Mouse (Mus musculus) myocyte (in vitro differentiated cells): ENCODE data around the gene Ttpal. TPM values are rescaled to one million over a fixed set of nuclear protein-coding genes. Genes with fewer than 3 reads are reported as not detected.
A peak's percentile ranks its signal among the peaks of the same experiment; 100 is the strongest.

Experiments used
- H3K27me3 ChIP-seq: one replicate; pipeline ENCODE4 v1.6.1; 2011; ENCODE audit not compliant: control insufficient read depth, insufficient read depth, insufficient read length
- H3K36me3 ChIP-seq: one replicate; pipeline ENCODE4 v1.6.1; 2011; ENCODE audit not compliant: control insufficient read depth, insufficient read depth
- H3K4me2 ChIP-seq: one replicate; pipeline ENCODE4 v1.6.1; 2011; ENCODE audit warnings: low read depth, control low read depth
- H3K4me3 ChIP-seq: one replicate; pipeline ENCODE4 v1.5.1; 2011; ENCODE audit warnings: mild to moderate bottlenecking, control low read depth, moderate library complexity
- H3K79me2 ChIP-seq: one replicate; pipeline ENCODE4 v1.6.1; 2011; ENCODE audit not compliant: control insufficient read depth, insufficient read depth
- H3ac ChIP-seq: one replicate; pipeline ENCODE4 v1.6.1; 2011; ENCODE audit not compliant: control insufficient read depth, insufficient read length
- CEBPB ChIP-seq: IDR thresholded peaks from 2 replicates; pipeline ENCODE4 v1.6.1; 2011; ENCODE audit warnings: mild to moderate bottlenecking, moderate library complexity; ENCODE audit not compliant: poor library complexity, insufficient read depth, severe bottlenecking
- E2F4 ChIP-seq: IDR thresholded peaks from one replicate; pipeline ENCODE4 v1.6.1; 2011; ENCODE audit warnings: mild to moderate bottlenecking, control low read depth, moderate library complexity; ENCODE audit not compliant: insufficient read depth
- MAX ChIP-seq: IDR thresholded peaks from one replicate; pipeline ENCODE4 v1.6.1; 2011; ENCODE audit warnings: low read depth, mild to moderate bottlenecking, control low read depth
- MYOD1 ChIP-seq, 3 experiments: IDR thresholded peaks; one replicate each; pipeline ENCODE4 v1.6.1; 2011; ENCODE audit warnings: control low read depth in 2 of 3, low read depth in 2 of 3, mild to moderate bottlenecking in 2 of 3, moderate library complexity in 1 of 3; ENCODE audit not compliant: insufficient read length in 2 of 3, control insufficient read depth in 1 of 3
- MYOG ChIP-seq, 3 experiments: IDR thresholded peaks; one replicate each; pipeline ENCODE4 v1.6.1; 2011; ENCODE audit warnings: control low read depth in 2 of 3, low read depth in 2 of 3, mild to moderate bottlenecking in 2 of 3; ENCODE audit not compliant: insufficient read length in 2 of 3, control insufficient read depth in 1 of 3, insufficient read depth in 1 of 3
- POLR2A ChIP-seq: IDR thresholded peaks from one replicate; pipeline ENCODE4 v1.6.1; 2011; ENCODE audit warnings: low read depth, mild to moderate bottlenecking, control low read depth, moderate library complexity; ENCODE audit not compliant: insufficient read length
- POLR2AphosphoS2 ChIP-seq: IDR thresholded peaks from one replicate; pipeline ENCODE4 v1.6.1; 2011; ENCODE audit warnings: low read depth, control low read depth; ENCODE audit not compliant: insufficient read length
- REST ChIP-seq: IDR thresholded peaks from one replicate; pipeline ENCODE4 v1.6.1; 2011; ENCODE audit warnings: mild to moderate bottlenecking, control low read depth, moderate library complexity; ENCODE audit not compliant: insufficient read depth, insufficient read length
- SRF ChIP-seq: IDR thresholded peaks from one replicate; pipeline ENCODE4 v1.6.1; 2011; ENCODE audit warnings: low read depth; ENCODE audit not compliant: control insufficient read depth, insufficient read length
- TCF12 ChIP-seq: IDR thresholded peaks from one replicate; pipeline ENCODE4 v1.6.1; 2011; ENCODE audit warnings: mild to moderate bottlenecking, control low read depth; ENCODE audit not compliant: poor library complexity, insufficient read depth, severe bottlenecking
- TCF3 ChIP-seq: IDR thresholded peaks from one replicate; pipeline ENCODE4 v1.6.1; 2011; ENCODE audit warnings: low read depth, control low read depth; ENCODE audit not compliant: insufficient read length
- USF1 ChIP-seq: IDR thresholded peaks from one replicate; pipeline ENCODE4 v1.6.1; 2011; ENCODE audit warnings: low read depth, mild to moderate bottlenecking, control low read depth, moderate library complexity
- polyA plus RNA-seq: library from polyadenylated mRNA; unstranded; fragments of >200 nt; fragmentation: generic; extraction: Trizol; gene quantifications from one replicate; pipeline ENCODE4 v1.2.1, GENCODE M21; 2012; ENCODE audit warnings: missing spikeins

The Ttpal gene
- polyA plus RNA-seq, 1 experiment, result 20.2 TPM

GRCm38 (mm10) chr2:163643576-163643971 is 41.5 kb downstream of the Ttpal start:
- peak overlapping the region; percentile 73 for H3K4me3 ChIP-seq
- peaks cover 59% of the 10 kb centered on the region for H3K79me2 ChIP-seq
- H3K27me3 ChIP-seq, result no peaks in the 10 kb centered on the region
- H3K4me2 ChIP-seq, result peak overlapping the region; percentile 94
- no peak overlapping the region for H3ac ChIP-seq
- TF ChIP-seq E2F4 (no peak), MYOG (IDR thresholded peaks at IDR 0.05; ENCODE audit: control insufficient read depth in 1 of 3, insufficient read depth in 1 of 3, insufficient read length in 2 of 3, low read depth in 2 of 3) (no peak), TCF12 (no peak), USF1 (no peak), REST (no peak), POLR2AphosphoS2 (no peak), POLR2A (no peak), MAX (no peak), MYOD1 (IDR thresholded peaks at IDR 0.05; ENCODE audit: control insufficient read depth in 1 of 3, insufficient read length in 2 of 3, low read depth in 2 of 3) (no peak), SRF (no peak), TCF3 (no peak), CEBPB (no peak)
- no peaks in the 10 kb centered on the region for H3K36me3 ChIP-seq

DNA sequence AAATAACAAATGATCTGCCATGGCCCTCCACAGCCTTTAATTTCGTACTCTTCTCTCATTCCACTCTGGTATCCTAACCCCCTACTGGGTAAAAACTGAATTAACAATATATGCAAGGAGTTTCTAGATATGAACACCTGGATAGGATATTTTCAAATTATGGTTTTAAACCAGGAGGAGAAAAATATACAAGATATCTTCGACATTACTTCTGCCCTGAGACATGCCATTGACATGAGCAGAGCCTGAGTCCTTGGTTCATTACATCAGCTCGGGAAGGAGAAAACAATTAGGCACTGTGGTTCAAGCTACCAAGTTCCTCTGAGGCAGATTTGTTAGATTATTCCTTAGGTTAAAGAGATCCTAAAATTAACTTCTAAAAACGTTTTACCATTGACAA is 41.9 kb downstream of the Ttpal start:
- Histone ChIP-seq H3K4me2 (peak overlapping the region; percentile 94), H3ac (peak overlapping the region; percentile 26), H3K27me3 (no peaks in the 10 kb centered on the region), H3K79me2 (peaks cover 54% of the 10 kb centered on the region), H3K36me3 (no peaks in the 10 kb centered on the region), H3K4me3 (peak overlapping the region; percentile 73)
- TF ChIP-seq TCF3, result no peak
- TF ChIP-seq USF1, result no peak
- TF ChIP-seq POLR2AphosphoS2, result no peak
- no peak for TF ChIP-seq CEBPB
- no peak for TF ChIP-seq MAX
- no peak for TF ChIP-seq REST
- no peak for TF ChIP-seq SRF
- TF ChIP-seq POLR2A, result no peak
- no peak for TF ChIP-seq E2F4
- no peak for TF ChIP-seq MYOD1 (IDR thresholded peaks at IDR 0.05; ENCODE audit: control insufficient read depth in 1 of 3, insufficient read length in 2 of 3, low read depth in 2 of 3)
- TF ChIP-seq TCF12, result no peak
- TF ChIP-seq MYOG (IDR thresholded peaks at IDR 0.05; ENCODE audit: control insufficient read depth in 1 of 3, insufficient read depth in 1 of 3, insufficient read length in 2 of 3, low read depth in 2 of 3), result no peak

DNA sequence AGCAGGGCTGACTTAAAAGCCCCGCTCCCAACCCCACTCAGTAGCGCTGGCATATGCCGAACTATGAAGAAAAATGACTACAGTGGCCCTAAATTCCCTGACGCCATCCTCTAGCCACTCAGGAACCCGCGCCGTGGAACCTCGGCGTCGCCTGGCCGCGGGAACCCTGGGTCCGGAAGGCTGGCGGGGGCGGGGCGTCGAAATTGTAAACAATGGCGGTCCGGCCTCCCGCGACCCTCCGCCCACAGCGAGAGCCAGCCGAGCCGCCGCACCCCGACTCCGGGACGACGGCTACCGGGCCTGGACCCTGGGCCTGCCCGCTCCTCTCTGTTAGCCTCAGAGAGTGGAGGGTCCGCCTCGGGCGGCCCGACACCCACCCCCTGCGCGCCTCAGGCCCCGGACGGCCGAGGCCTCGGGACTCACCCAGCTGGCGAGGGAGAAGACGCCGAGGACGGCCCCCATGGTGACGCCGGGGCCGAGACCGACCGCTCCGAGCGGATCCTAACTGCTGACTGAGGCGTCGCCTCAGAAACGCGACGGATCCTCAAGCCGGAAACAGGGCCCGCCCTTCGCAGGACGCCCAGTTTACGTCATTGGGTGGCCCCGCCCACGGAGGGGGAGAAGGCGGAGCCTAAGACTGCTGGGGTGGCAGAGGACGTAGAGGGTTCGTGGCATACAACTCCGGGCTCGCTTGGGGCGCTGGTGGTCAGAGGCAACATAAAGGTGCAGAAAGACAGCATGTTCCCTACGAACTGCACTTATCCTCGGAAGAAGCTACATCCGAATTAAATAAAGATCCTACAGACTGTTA is 42.7 kb downstream of the Ttpal start, which contains the start of gene Serinc3:
TSS of gene Serinc3 (minus strand) at position 557 of the 811 bp plus-strand sequence.
- Histone ChIP-seq H3K4me2 (peak within 1 kb of the TSS; percentile 94), H3K27me3 (no peaks in the 10 kb centered on the region), H3ac (peak within 1 kb of the TSS; percentile 26), H3K36me3 (no peaks in the 10 kb centered on the region), H3K79me2 (peaks cover 47% of the 10 kb centered on the region), H3K4me3 (peak within 1 kb of the TSS; percentile 73)
- TF ChIP-seq E2F4 (no peak), CEBPB (no peak), MYOG (IDR thresholded peaks at IDR 0.05; ENCODE audit: control insufficient read depth in 1 of 3, insufficient read depth in 1 of 3, insufficient read length in 2 of 3, low read depth in 2 of 3) (no peak), POLR2A (peak; percentile 93), MYOD1 (IDR thresholded peaks at IDR 0.05; ENCODE audit: control insufficient read depth in 1 of 3, insufficient read length in 2 of 3, low read depth in 2 of 3) (peak in 1 of 3 experiments; percentile 6), TCF12 (no peak), MAX (no peak), REST (no peak), USF1 (no peak), POLR2AphosphoS2 (peak; percentile 99), SRF (peak; percentile 15), TCF3 (no peak)

GRCm38 (mm10) chr2:163645700-163646460 is 43.8 kb downstream of the Ttpal start:
- H3K36me3 ChIP-seq, result no peaks in the 10 kb centered on the region
- H3ac ChIP-seq, result no peak overlapping the region
- peak overlapping the region; percentile 73 for H3K4me3 ChIP-seq
- peaks cover 36% of the 10 kb centered on the region for H3K79me2 ChIP-seq
- H3K27me3 ChIP-seq, result no peaks in the 10 kb centered on the region
- H3K4me2 ChIP-seq, result no peak overlapping the region
- TF ChIP-seq POLR2A (no peak), USF1 (no peak), POLR2AphosphoS2 (no peak), MYOG (IDR thresholded peaks at IDR 0.05; ENCODE audit: control insufficient read depth in 1 of 3, insufficient read depth in 1 of 3, insufficient read length in 2 of 3, low read depth in 2 of 3) (no peak), E2F4 (no peak), MYOD1 (IDR thresholded peaks at IDR 0.05; ENCODE audit: control insufficient read depth in 1 of 3, insufficient read length in 2 of 3, low read depth in 2 of 3) (no peak), REST (no peak), SRF (no peak), CEBPB (no peak), MAX (no peak), TCF3 (no peak), TCF12 (no peak)
